Mouse (Mus musculus) hindbrain, postnatal 0 days (tissue): ENCODE results near the gene Slc52a3. TPM values are rescaled to one million over a fixed set of nuclear protein-coding genes. Genes with fewer than 3 reads are reported as not detected.

Experiments
- ATAC-seq: fragments of 200-750 bp; cut with Nextera tagmentation; 2 replicates; pipeline ENCODE4 v1.8.0; 2017; ENCODE audit warnings: mild to moderate bottlenecking, moderate TSS enrichment, moderate library complexity
- DNase-seq: peaks from one replicate; pipeline ENCODE4 v3.0.0-alpha.2; 2015; ENCODE audit warnings: low spot score
- H3K27ac ChIP-seq: fragments of 300-500 bp; sonication (generic); 2 replicates; pipeline ENCODE4 v1.5.1; 2014; ENCODE audit warnings: mild to moderate bottlenecking
- H3K27me3 ChIP-seq: fragments of 300-500 bp; sonication (generic); 2 replicates; pipeline ENCODE4 v1.6.1; 2014; ENCODE audit warnings: low read length, mixed read lengths; ENCODE audit not compliant: insufficient read depth
- H3K36me3 ChIP-seq: fragments of 300-500 bp; sonication (generic); 2 replicates; pipeline ENCODE4 v1.6.1; 2014; ENCODE audit warnings: low read length, mixed read lengths; ENCODE audit not compliant: insufficient read depth
- H3K4me1 ChIP-seq: fragments of 300-500 bp; sonication (generic); 2 replicates; pipeline ENCODE4 v1.6.1; 2014; ENCODE audit warnings: antibody characterized with exemption, low read length, mixed read lengths; ENCODE audit not compliant: insufficient read depth
- H3K4me2 ChIP-seq: fragments of 300-500 bp; sonication (generic); 2 replicates; pipeline ENCODE4 v1.6.1; 2014; ENCODE audit warnings: low read depth, mild to moderate bottlenecking, low read length, moderate library complexity, mixed read lengths
- H3K4me3 ChIP-seq: fragments of 300-500 bp; sonication (generic); 2 replicates; pipeline ENCODE4 v1.5.1; 2014; ENCODE audit warnings: low read length
- H3K9ac ChIP-seq: fragments of 300-500 bp; sonication (generic); replicated peaks from 2 replicates; pipeline ENCODE4 v1.6.1; 2014; ENCODE audit warnings: mild to moderate bottlenecking, low read length, moderate library complexity, mixed read lengths
- H3K9me3 ChIP-seq: fragments of 300-500 bp; sonication (generic); 2 replicates; pipeline ENCODE4 v1.6.1; 2016; ENCODE audit warnings: low read length, mixed read lengths
- CTCF ChIP-seq: IDR thresholded peaks from 2 replicates; pipeline ENCODE4 v1.5.1; 2016; ENCODE audit warnings: antibody characterized with exemption, control low read depth, low read depth
- WGBS: fragments of 180-500 bp; shearing (Covaris S2); extraction: QIAGEN DNeasy Blood & Tissue Kit; methylation state at CpG from one replicate; pipeline ENCODE4 v1.1.7; 2014; 5-methylcytosine and 5-hydroxymethylcytosine counted together
- polyA plus RNA-seq: library from polyadenylated mRNA; unstranded; fragments of >200 nt; fragmentation: Nextera tagmentation; extraction: Ambion mirVana; gene quantifications from 2 replicates; pipeline ENCODE4 v1.2.1, GENCODE M21; 2015
- total RNA-seq: library from RNA; depleted of rRNA; stranded (reverse); fragments of >200 nt; gene quantifications from 2 replicates; pipeline ENCODE4 v1.2.3, GENCODE M21; 2014

Gene Slc52a3
- total and polyA plus RNA-seq, 2 experiments from 2014 or later: 2.7 TPM

DNA sequence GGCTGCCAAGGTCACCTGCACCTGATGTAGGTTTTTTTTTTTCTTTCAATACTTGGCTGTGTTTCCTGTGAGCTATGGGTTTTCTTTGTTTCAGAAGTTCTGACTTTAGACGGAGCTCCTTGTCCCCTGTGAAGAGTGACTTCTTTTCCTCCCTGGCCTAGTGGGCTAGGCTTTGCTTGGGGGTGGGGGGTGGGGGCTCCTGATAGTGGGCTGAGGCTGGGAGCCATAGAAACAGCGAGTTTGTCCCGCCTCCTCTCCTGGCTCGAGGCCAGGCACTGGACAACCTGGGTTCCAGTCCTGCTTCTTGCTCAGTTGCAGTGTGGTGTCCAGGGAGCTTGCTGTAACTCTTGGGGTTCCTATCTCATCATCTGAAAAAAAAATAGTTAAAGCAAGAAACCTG, 19.7 kb downstream of the Slc52a3 start:
- Histone ChIP-seq H3K9ac (no peak overlapping the region), H3K4me2 (no peak overlapping the region), H3K9me3 (no peaks in the 10 kb centered on the region), H3K4me3 (no peak overlapping the region), H3K27me3 (no peaks in the 10 kb centered on the region), H3K4me1 (peaks cover 7% of the 10 kb centered on the region; the same call in 1 of the 2 replicates), H3K27ac (no peak overlapping the region), H3K36me3 (no peaks in the 10 kb centered on the region)
- ATAC-seq (no peak), DNase-seq (no peak)
- 25% methylated on average over 4 of the region's 4 CpGs for WGBS
- no peak for TF ChIP-seq CTCF

DNA sequence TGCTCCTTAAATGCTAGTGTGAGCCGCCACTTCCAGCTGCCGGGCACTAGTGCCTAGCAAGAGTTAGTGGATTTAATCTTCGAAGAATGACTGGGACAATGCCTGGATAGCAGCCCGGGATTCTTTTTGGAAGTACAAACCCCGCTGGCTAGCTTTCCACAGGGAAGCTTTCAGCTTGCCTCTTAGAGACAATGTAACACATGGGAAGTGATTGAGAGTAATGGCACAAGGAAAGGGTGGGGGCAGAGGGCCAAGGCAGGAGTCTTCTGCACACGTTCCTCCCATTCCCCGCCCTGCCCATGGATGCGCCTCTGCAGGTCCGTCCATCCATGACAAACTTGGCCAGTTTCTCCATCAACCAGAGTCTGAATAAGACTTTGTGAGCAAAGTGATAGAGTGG, 20.4 kb downstream of the Slc52a3 start:
- peaks cover 5% of the 10 kb centered on the region; the same call in 1 of the 2 replicates for H3K4me1 ChIP-seq
- H3K9ac ChIP-seq: no peak overlapping the region
- H3K27ac ChIP-seq: no peak overlapping the region
- no peaks in the 10 kb centered on the region for H3K27me3 ChIP-seq
- DNase-seq (no peak), ATAC-seq (0 out of 2 replicates have a peak, but pooled peaks have one; percentile 33)
- no peak for TF ChIP-seq CTCF
- H3K4me3 ChIP-seq: no peak overlapping the region
- no peak overlapping the region for H3K4me2 ChIP-seq
- H3K9me3 ChIP-seq: no peaks in the 10 kb centered on the region
- 40% methylated on average over 9 of the region's 9 CpGs for WGBS
- H3K36me3 ChIP-seq: no peaks in the 10 kb centered on the region

DNA sequence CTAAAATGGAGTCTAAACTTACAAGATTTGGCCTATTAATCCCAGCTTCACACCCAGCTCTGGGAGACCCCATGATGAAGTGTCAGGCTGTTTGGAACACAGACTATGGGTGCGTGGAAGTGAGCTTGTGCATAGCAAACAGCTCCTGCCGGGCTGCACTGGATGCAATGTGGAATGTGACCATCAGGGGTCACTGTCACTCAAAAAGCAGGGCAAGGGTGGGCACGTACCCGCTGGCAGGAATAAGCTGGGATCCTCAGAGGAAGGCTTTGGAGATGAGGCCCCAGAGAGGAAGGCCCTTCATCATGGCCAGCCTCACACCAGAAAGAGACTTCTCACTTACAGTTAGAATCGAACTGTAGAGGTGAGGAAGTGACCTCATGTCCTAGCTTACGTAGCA, 23.9 kb downstream of the Slc52a3 start:
- peak; percentile 88 for TF ChIP-seq CTCF
- Histone ChIP-seq H3K27me3 (no peaks in the 10 kb centered on the region), H3K9ac (no peak overlapping the region), H3K4me3 (no peak overlapping the region), H3K4me2 (no peak overlapping the region), H3K36me3 (no peaks in the 10 kb centered on the region), H3K4me1 (no peaks in the 10 kb centered on the region), H3K9me3 (no peaks in the 10 kb centered on the region), H3K27ac (no peak overlapping the region)
- WGBS: 22% methylated on average over 6 of the region's 6 CpGs
- peak; percentile 74 for DNase-seq
- ATAC-seq: peak; percentile 41; the same call in 1 of the 2 replicates

- Histone ChIP-seq H3K9ac (no peak overlapping the region), H3K4me1 (no peaks in the 10 kb centered on the region), H3K4me2 (no peak overlapping the region), H3K9me3 (no peaks in the 10 kb centered on the region), H3K27me3 (no peaks in the 10 kb centered on the region), H3K36me3 (no peaks in the 10 kb centered on the region), H3K27ac (no peak overlapping the region), H3K4me3 (no peak overlapping the region)
- TF ChIP-seq CTCF: peak; percentile 22; the same call in 1 of the 2 replicates
- no peak for ATAC-seq
- DNase-seq: no peak
Observed at GRCm38 (mm10) chr2:152022022-152022421, 25.7 kb downstream of the Slc52a3 start.

- Histone ChIP-seq H3K27me3 (no peaks in the 10 kb centered on the region), H3K4me1 (no peaks in the 10 kb centered on the region), H3K4me3 (no peak overlapping the region), H3K27ac (no peak overlapping the region), H3K4me2 (0 out of 2 replicates have a peak overlapping the region, but pooled peaks have one; percentile 2), H3K9me3 (no peaks in the 10 kb centered on the region), H3K9ac (peak overlapping the region; percentile 25; the same call in 1 of the 2 replicates), H3K36me3 (no peaks in the 10 kb centered on the region)
- WGBS: 37% methylated on average over 11 of the region's 11 CpGs
- DNase-seq: no peak
- TF ChIP-seq CTCF: no peak
- peak; percentile 35; the same call in 1 of the 2 replicates for ATAC-seq
Observed at GRCm38 (mm10) chr2:152024883-152025422, 28.6 kb downstream of the Slc52a3 start.

DNA sequence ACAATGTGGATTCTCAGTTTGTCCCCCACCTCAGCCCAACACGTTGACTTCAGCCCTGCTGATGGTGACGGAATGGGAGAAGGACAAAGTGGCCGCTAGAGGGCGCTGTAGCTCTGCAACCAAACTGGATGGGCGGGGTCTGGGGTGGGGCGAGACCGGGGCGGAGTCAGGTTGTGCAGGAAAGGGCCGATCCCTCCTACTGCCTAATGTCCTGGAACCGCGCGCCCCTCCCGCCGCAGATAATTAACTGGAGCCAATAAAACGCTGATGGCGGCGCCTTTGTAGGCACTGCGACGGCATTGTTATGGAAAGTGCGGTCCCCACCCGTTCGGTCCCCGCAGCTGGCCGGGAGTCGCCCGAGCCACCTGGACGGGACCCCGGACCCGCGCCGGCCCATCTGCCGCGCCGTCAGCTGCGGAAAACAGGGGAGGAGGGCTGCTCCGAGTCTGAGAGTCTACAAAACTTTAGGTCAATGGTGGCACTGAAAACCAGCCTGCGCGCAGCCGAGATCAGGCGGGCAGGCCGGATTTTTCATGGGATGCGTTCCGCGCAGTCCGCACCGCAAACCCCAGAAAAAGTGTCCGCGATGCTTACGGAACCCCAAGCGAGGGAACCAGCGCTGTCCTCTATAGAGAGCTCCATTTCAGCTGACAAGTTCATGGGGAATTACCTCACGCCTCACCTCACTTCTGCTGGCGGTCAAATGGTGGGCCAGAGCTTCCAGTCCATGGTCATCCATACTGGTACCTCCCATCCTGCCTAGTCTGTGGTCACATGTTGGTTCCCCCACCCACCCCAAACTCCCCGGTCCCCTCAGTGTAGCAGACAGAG, 33.2 kb downstream of the Slc52a3 start:
- no peaks in the 10 kb centered on the region for H3K9me3 ChIP-seq
- H3K36me3 ChIP-seq: no peaks in the 10 kb centered on the region
- WGBS: under 1% methylated on average over 50 of the region's 54 CpGs
- DNase-seq: peak; percentile 96
- peak overlapping the region; percentile 97 for H3K4me2 ChIP-seq
- H3K9ac ChIP-seq: peak overlapping the region; percentile 54
- H3K4me1 ChIP-seq: no peaks in the 10 kb centered on the region
- H3K27ac ChIP-seq: no peak overlapping the region
- H3K4me3 ChIP-seq: peak overlapping the region; percentile 50
- H3K27me3 ChIP-seq: no peaks in the 10 kb centered on the region
- TF ChIP-seq CTCF: peak; percentile 96
- peak; percentile 92 for ATAC-seq
